Mouse (Mus musculus): Measurements from ENCODE around the gene Kctd20. TPM values are rescaled to one million over a fixed set of nuclear protein-coding genes. Genes with fewer than 3 reads are reported as not detected.

The Kctd20 gene
- polyA plus RNA-seq, 1 experiment, result 54.0 TPM

DNA sequence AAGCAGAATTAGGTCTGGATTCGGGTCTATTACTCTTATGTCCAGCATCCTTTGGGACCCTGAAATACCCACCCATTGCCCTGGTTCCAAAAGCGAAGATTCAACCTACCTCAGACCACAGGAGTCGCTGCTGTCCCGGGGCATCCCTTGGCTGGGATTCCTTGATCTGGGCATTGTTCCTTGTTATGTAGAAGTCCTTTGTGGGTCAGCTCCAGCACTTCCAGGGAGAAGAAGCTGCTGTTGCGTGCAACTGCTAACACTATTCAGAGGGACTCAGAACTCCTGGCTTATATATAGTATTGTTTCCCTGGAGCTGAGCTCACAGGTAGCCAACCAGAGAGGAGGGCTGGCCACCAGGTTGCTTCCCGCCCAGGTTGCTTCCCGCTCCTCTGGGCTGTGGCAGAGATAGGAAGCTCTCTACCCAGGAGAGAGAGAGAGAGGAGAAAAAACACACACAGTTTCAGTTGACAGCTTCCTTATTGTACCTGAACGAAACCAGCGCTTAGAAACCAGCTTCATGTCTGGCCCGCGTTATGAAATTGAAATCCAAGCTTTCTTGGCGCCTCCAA, 36.6 kb upstream of the Kctd20 start, which contains the start of gene 4930539E08Rik:
Gene 4930539E08Rik, minus strand, starts transcription at position 265 of the 569 bp plus-strand sequence.
- H3K4me3 ChIP-seq (ENCODE audit: insufficient read depth, low read length), result no peak within 1 kb of the TSS
- peaks cover 3% of the 10 kb centered on the region; the same call in 1 of the 2 replicates for H3K4me1 ChIP-seq (ENCODE audit: control insufficient read depth, insufficient read depth, low read length)
- H3K27ac ChIP-seq (ENCODE audit: insufficient read depth, low read depth, low read length), result no peak within 1 kb of the TSS
- TF ChIP-seq POLR2A (IDR thresholded peaks at IDR 0.05; ENCODE audit: borderline replicate concordance, low read depth, low read length) (no peak), CTCF (IDR thresholded peaks at IDR 0.05; ENCODE audit: low read depth, low read length) (no peak)

DNA sequence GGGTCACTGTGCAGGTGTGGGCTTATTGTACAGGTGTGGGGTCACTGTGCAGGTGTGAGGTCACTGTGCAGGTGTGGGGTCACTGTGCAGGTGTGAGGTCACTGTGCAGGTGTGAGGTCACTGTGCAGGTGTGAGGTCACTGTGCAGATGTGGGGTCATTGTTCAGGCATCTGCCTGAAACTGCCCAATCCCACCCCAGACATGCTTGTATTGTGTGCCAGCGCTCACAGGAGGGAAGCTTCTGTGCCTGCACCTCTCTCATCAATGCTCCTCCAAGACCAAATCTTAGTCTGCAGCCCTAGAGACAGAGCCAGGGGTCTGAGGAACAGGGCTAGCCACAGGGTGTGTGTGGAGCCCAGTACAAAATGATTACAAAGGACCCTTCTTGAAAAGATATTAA, 35.2 kb upstream of the Kctd20 start:
- no peak overlapping the region for H3K27ac ChIP-seq (ENCODE audit: insufficient read depth, low read depth, low read length)
- no peak overlapping the region for H3K4me3 ChIP-seq (ENCODE audit: insufficient read depth, low read length)
- peaks cover 3% of the 10 kb centered on the region; the same call in 1 of the 2 replicates for H3K4me1 ChIP-seq (ENCODE audit: control insufficient read depth, insufficient read depth, low read length)
- TF ChIP-seq POLR2A (IDR thresholded peaks at IDR 0.05; ENCODE audit: borderline replicate concordance, low read depth, low read length) (no peak), CTCF (IDR thresholded peaks at IDR 0.05; ENCODE audit: low read depth, low read length) (no peak)

GRCm38 (mm10) chr17:28921086-28921485, 30.7 kb upstream of the Kctd20 start:
- peaks cover 7% of the 10 kb centered on the region; the same call in 1 of the 2 replicates for H3K4me1 ChIP-seq (ENCODE audit: control insufficient read depth, insufficient read depth, low read length)
- no peak overlapping the region for H3K27ac ChIP-seq (ENCODE audit: insufficient read depth, low read depth, low read length)
- no peak for TF ChIP-seq CTCF (IDR thresholded peaks at IDR 0.05; ENCODE audit: low read depth, low read length)
- no peak for TF ChIP-seq POLR2A (IDR thresholded peaks at IDR 0.05; ENCODE audit: borderline replicate concordance, low read depth, low read length)
- H3K4me3 ChIP-seq (ENCODE audit: insufficient read depth, low read length), result no peak overlapping the region

GRCm38 (mm10) chr17:28922096-28922495, 29.7 kb upstream of the Kctd20 start:
- Histone ChIP-seq H3K4me3 (ENCODE audit: insufficient read depth, low read length) (no peak overlapping the region), H3K4me1 (ENCODE audit: control insufficient read depth, insufficient read depth, low read length) (peaks cover 7% of the 10 kb centered on the region; the same call in 1 of the 2 replicates), H3K27ac (ENCODE audit: insufficient read depth, low read depth, low read length) (no peak overlapping the region)
- TF ChIP-seq POLR2A (IDR thresholded peaks at IDR 0.05; ENCODE audit: borderline replicate concordance, low read depth, low read length), result no peak
- TF ChIP-seq CTCF (IDR thresholded peaks at IDR 0.05; ENCODE audit: low read depth, low read length), result no peak

DNA sequence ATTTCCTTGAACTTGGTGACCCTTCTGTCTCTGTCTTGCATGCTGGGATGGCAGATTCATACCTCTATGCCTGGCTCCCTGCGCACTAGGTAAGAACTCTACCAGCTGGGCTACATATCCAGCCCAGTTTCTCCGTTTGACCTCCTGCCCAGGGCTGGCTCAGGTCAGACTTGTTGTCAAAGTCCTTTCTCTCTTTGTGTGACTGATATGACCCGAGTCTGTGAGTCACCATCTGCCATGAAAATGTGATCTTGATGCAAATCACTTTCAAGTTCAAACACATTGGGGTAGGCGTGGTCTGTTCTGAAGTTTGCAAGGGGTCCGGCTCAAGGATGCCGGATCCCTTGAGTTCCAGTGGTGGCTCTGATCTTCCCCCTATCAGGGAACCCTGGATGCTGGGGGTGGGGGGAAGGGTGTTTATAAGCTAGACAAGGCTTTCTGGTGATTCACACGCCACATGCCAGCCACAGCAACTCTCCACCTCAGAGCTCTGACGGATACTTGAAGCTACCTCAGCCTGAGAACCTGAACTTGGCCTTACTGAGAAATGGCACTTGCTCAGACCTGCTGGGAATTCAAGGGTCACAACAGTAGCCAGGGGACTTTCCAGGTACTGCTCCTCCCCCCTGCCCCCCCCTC, 26.7 kb upstream of the Kctd20 start:
- H3K4me1 ChIP-seq (ENCODE audit: control insufficient read depth, insufficient read depth, low read length), result peaks cover 7% of the 10 kb centered on the region; the same call in 1 of the 2 replicates
- no peak overlapping the region for H3K27ac ChIP-seq (ENCODE audit: insufficient read depth, low read depth, low read length)
- H3K4me3 ChIP-seq (ENCODE audit: insufficient read depth, low read length), result no peak overlapping the region
- no peak for TF ChIP-seq POLR2A (IDR thresholded peaks at IDR 0.05; ENCODE audit: borderline replicate concordance, low read depth, low read length)
- TF ChIP-seq CTCF (IDR thresholded peaks at IDR 0.05; ENCODE audit: low read depth, low read length), result no peak

DNA sequence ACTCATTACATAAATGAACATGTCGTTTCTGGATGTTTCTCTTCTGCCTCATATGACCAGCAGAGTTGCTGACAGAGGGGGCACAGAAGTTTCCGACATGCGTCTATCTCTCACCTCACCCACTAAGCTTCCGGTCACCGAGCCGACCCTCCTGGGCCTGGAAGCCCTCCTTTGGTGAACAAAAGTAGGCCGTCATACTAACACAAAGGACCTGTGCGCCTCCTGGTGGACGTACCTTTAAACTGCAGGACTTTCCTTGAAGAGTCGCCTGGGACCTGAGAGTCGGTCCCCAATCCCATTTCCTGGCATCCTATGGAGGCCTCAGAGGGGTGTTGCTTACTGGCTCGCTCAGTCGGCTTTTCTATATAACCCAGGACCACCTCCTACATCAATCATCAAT, 25.4 kb upstream of the Kctd20 start:
- H3K4me3 ChIP-seq (ENCODE audit: insufficient read depth, low read length), result no peak overlapping the region
- no peak overlapping the region for H3K27ac ChIP-seq (ENCODE audit: insufficient read depth, low read depth, low read length)
- TF ChIP-seq CTCF (IDR thresholded peaks at IDR 0.05; ENCODE audit: low read depth, low read length) (peak; percentile 96), POLR2A (IDR thresholded peaks at IDR 0.05; ENCODE audit: borderline replicate concordance, low read depth, low read length) (no peak)
- H3K4me1 ChIP-seq (ENCODE audit: control insufficient read depth, insufficient read depth, low read length), result peaks cover 7% of the 10 kb centered on the region; the same call in 1 of the 2 replicates

GRCm38 (mm10) chr17:28926866-28927635, 24.7 kb upstream of the Kctd20 start:
- Histone ChIP-seq H3K27ac (ENCODE audit: insufficient read depth, low read depth, low read length) (no peak overlapping the region), H3K4me3 (ENCODE audit: insufficient read depth, low read length) (no peak overlapping the region), H3K4me1 (ENCODE audit: control insufficient read depth, insufficient read depth, low read length) (peaks cover 6% of the 10 kb centered on the region; the same call in 1 of the 2 replicates)
- TF ChIP-seq CTCF (IDR thresholded peaks at IDR 0.05; ENCODE audit: low read depth, low read length), result peak; percentile 77
- no peak for TF ChIP-seq POLR2A (IDR thresholded peaks at IDR 0.05; ENCODE audit: borderline replicate concordance, low read depth, low read length)

- no peaks in the 10 kb centered on the region for H3K4me1 ChIP-seq (ENCODE audit: control insufficient read depth, insufficient read depth, low read length)
- TF ChIP-seq POLR2A (IDR thresholded peaks at IDR 0.05; ENCODE audit: borderline replicate concordance, low read depth, low read length), result no peak
- no peak for TF ChIP-seq CTCF (IDR thresholded peaks at IDR 0.05; ENCODE audit: low read depth, low read length)
- no peak overlapping the region for H3K27ac ChIP-seq (ENCODE audit: insufficient read depth, low read depth, low read length)
- no peak overlapping the region for H3K4me3 ChIP-seq (ENCODE audit: insufficient read depth, low read length)
Measured at GRCm38 (mm10) chr17:28928004-28928403, 23.7 kb upstream of the Kctd20 start.

DNA sequence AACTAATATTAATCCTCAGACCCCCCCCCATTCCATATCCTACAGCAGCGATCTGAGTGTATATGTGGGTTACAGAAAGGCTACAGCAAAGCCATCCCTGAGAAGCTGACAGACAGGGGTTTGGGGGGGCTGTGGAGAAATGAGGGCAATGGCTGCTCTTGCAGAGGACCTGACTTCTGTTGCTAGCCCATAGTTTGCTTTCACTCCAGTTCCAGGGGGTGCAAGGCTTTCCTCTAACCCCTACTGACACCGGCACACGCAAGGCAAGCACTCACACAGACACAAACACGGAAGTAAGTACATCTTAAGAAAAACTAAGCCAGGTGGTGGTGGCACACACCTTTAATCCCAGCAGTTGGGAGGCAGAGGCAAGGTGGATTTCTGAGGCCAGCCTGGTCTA, 22.4 kb upstream of the Kctd20 start:
- no peak overlapping the region for H3K27ac ChIP-seq (ENCODE audit: insufficient read depth, low read depth, low read length)
- TF ChIP-seq CTCF (IDR thresholded peaks at IDR 0.05; ENCODE audit: low read depth, low read length) (no peak), POLR2A (IDR thresholded peaks at IDR 0.05; ENCODE audit: borderline replicate concordance, low read depth, low read length) (no peak)
- no peaks in the 10 kb centered on the region for H3K4me1 ChIP-seq (ENCODE audit: control insufficient read depth, insufficient read depth, low read length)
- no peak overlapping the region for H3K4me3 ChIP-seq (ENCODE audit: insufficient read depth, low read length)

All from bone marrow macrophage, adult 2 months (primary cell).